Mouse (Mus musculus) CH12.LX (cell line): ENCODE measurements around the gene Nkd1. TPM values are rescaled to one million over a fixed set of nuclear protein-coding genes. Genes with fewer than 3 reads are reported as not detected.

Source experiments
- DNase-seq: peaks from one replicate; pipeline ENCODE4 v3.0.0-alpha.2; 2013; ENCODE audit errors: extremely low read depth
- H3K27ac ChIP-seq: 2 replicates; pipeline ENCODE4 v1.5.1; 2012; ENCODE audit warnings: low read depth, mild to moderate bottlenecking, control low read depth, moderate library complexity; ENCODE audit not compliant: insufficient read depth
- H3K27me3 ChIP-seq: replicated peaks from 2 replicates; pipeline ENCODE3; 2012; ENCODE audit warnings: inconsistent platforms
- H3K36me3 ChIP-seq, 2 experiments: replicated peaks in 1 of 2; 2 replicates each; pipeline versions ENCODE3 to v1.6.1; 2012; ENCODE audit warnings: inconsistent platforms in 1 of 2, low read length in 1 of 2, mild to moderate bottlenecking in 1 of 2, mixed read lengths in 1 of 2, moderate library complexity in 1 of 2; ENCODE audit not compliant: control insufficient read depth in 1 of 2, insufficient read depth in 1 of 2
- H3K4me1 ChIP-seq, 2 experiments: 2 replicates each; pipeline ENCODE4 v1.6.1; 2012; ENCODE audit warnings: inconsistent platforms in 1 of 2, moderate library complexity in 1 of 2; ENCODE audit not compliant: insufficient read depth in 2 of 2, control insufficient read depth in 1 of 2
- H3K4me2 ChIP-seq: 2 replicates; pipeline ENCODE4 v1.6.1; 2012; ENCODE audit warnings: low read depth, mild to moderate bottlenecking, control low read depth; ENCODE audit not compliant: poor library complexity, insufficient read depth, severe bottlenecking
- H3K4me3 ChIP-seq, 3 experiments: fragments of 150-350 bp in 1 of 3; sonication (generic) in 1 of 3; replicated peaks in 1 of 3; 2 replicates each; pipeline versions ENCODE3 to v1.5.1; 2011 to 2012; ENCODE audit warnings: low read depth in 2 of 3, low read length in 2 of 3, mild to moderate bottlenecking in 2 of 3, moderate library complexity in 2 of 3, control low read depth in 1 of 3, improper control_type of control experiment in 1 of 3, inconsistent platforms in 1 of 3, mixed read lengths in 1 of 3; ENCODE audit not compliant: poor library complexity in 1 of 3
- H3K79me2 ChIP-seq: replicated peaks from 2 replicates; pipeline ENCODE4 v1.6.1; 2012; ENCODE audit warnings: mild to moderate bottlenecking, moderate library complexity; ENCODE audit not compliant: control insufficient read depth, poor library complexity, insufficient read depth, severe bottlenecking; ENCODE audit errors: extremely low read depth
- H3K9ac ChIP-seq: 2 replicates; pipeline ENCODE4 v1.6.1; 2012; ENCODE audit warnings: low read depth, mild to moderate bottlenecking, control low read depth, moderate library complexity; ENCODE audit not compliant: insufficient read depth
- H3K9me3 ChIP-seq: replicated peaks from 2 replicates; pipeline ENCODE3; 2012; ENCODE audit warnings: low read length, inconsistent platforms, mixed read lengths
- CHD1 ChIP-seq: IDR thresholded peaks from 2 replicates; pipeline ENCODE4 v1.6.1; 2012; ENCODE audit warnings: low read depth, low read length, improper control_type of control experiment, inconsistent platforms
- E2F4 ChIP-seq: IDR thresholded peaks from 2 replicates; pipeline ENCODE4 v1.6.1; 2011; ENCODE audit warnings: low read depth, low read length, improper control_type of control experiment; ENCODE audit not compliant: insufficient replicate concordance
- ELF1 ChIP-seq: IDR thresholded peaks from 2 replicates; pipeline ENCODE4 v1.6.1; 2014; ENCODE audit warnings: low read depth, mild to moderate bottlenecking, inconsistent platforms, low read length, improper control_type of control experiment
- GABPA ChIP-seq: IDR thresholded peaks from 2 replicates; pipeline ENCODE4 v1.6.1; 2012; ENCODE audit warnings: low read depth, low read length, improper control_type of control experiment, inconsistent platforms; ENCODE audit not compliant: insufficient replicate concordance
- HCFC1 ChIP-seq: IDR thresholded peaks from 2 replicates; pipeline ENCODE4 v1.6.1; 2012; ENCODE audit warnings: low read depth, mild to moderate bottlenecking, inconsistent platforms, low read length, improper control_type of control experiment
- MAFK ChIP-seq: IDR thresholded peaks from 2 replicates; pipeline ENCODE4 v1.6.1; 2011; ENCODE audit warnings: low read length, improper control_type of control experiment; ENCODE audit not compliant: insufficient replicate concordance
- MXI1 ChIP-seq: IDR thresholded peaks from 2 replicates; pipeline ENCODE4 v1.6.1; 2011; ENCODE audit warnings: mild to moderate bottlenecking, low read depth, low read length, improper control_type of control experiment
- NELFE ChIP-seq: IDR thresholded peaks from 2 replicates; pipeline ENCODE4 v1.6.1; 2011; ENCODE audit warnings: low read depth, low read length, improper control_type of control experiment
- NRF1 ChIP-seq: IDR thresholded peaks from 2 replicates; pipeline ENCODE4 v1.6.1; 2014; ENCODE audit warnings: low read depth, mild to moderate bottlenecking, inconsistent platforms, low read length, improper control_type of control experiment, moderate library complexity
- ZMIZ1 ChIP-seq: IDR thresholded peaks from 2 replicates; pipeline ENCODE4 v1.6.1; 2012; ENCODE audit warnings: low read depth, mild to moderate bottlenecking, inconsistent platforms, low read length, improper control_type of control experiment
- dilution Hi-C: fragments of 300-500 bp; cut with MboI; formaldehyde crosslinking; loops from 2 replicates; pipeline ENCODE4 v1.14.3; 2020; ENCODE audit warnings: low sequenced_read_pairs; ENCODE audit not compliant: extremely low pct_unique_long_range_greater_than_20kb, extremely low pct_ligation_motif_present
- in situ Hi-C: fragments of 300-500 bp; cut with MboI; formaldehyde crosslinking; loops from 3 replicates; pipeline ENCODE4 v1.14.3; 2019; ENCODE audit warnings: low sequenced_read_pairs, low pct_ligation_motif_present, low pct_unique_long_range_greater_than_20kb, mixed read lengths
- polyA plus RNA-seq: library from polyadenylated mRNA; unstranded; fragments of >175 nt; gene quantifications from 2 replicates; pipeline ENCODE4 v1.2.1, GENCODE M21; 2012; ENCODE audit warnings: low read depth; ENCODE audit not compliant: insufficient read length
- total RNA-seq, 2 experiments: library from RNA; depleted of rRNA; stranded (reverse); fragments of 300-350 nt in 1 of 2; fragments of >200 nt in 1 of 2; gene quantifications; 2 replicates each; pipeline ENCODE4 v1.2.3; 2012 to 2014

The Nkd1 gene
- total and polyA plus RNA-seq, 3 experiments, result 0.24 to 0.67 (median 0.30) TPM

- Histone ChIP-seq H3K9me3 (peaks cover 4% of the 10 kb centered on the region), H3K79me2 (no peaks in the 10 kb centered on the region), H3K4me2 (no peak overlapping the region), H3K27me3 (peaks cover 21% of the 10 kb centered on the region), H3K9ac (no peak overlapping the region)
- no peak for TF ChIP-seq ZMIZ1
- no peak for TF ChIP-seq NELFE
- TF ChIP-seq MXI1, result no peak
- TF ChIP-seq CHD1, result no peak
- TF ChIP-seq NRF1, result no peak
- TF ChIP-seq HCFC1, result no peak
- TF ChIP-seq, all 38 proteins: peak for 0
- Histone ChIP-seq H3K4me3 (no peak overlapping the region), H3K4me1 (peaks cover 3% of the 10 kb centered on the region in 2 experiments; a peak in 2 of 4 replicates), H3K36me3 (no peaks in the 10 kb centered on the region), H3K27ac (no peak overlapping the region)
- dilution Hi-C loops (no loop called here), in situ Hi-C loops (no loop called here)
- DNase-seq, result no peak
Observed at GRCm38 (mm10) chr8:88488391-88488829, 32.7 kb upstream of the Nkd1 start.

DNA sequence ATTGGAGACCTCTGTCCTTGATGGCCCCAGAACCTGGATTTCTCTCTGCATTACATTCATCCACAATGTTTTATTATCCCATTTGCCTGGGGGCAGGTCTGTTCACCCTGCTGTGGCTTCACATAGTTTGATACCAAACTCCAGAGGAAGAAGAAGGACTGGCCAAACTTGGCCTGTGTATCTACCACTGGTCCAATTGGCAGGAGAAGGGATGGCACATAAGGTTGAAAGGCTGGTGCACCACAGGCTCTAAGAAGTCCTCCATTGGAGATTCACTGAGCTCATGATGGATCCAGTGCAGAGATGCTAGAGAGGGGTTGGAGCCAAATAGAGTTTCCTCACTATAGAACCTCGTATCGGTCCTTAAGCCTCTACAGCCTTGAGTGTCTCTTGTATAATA lies 27.1 kb upstream of the Nkd1 start:
- Histone ChIP-seq H3K36me3 (no peaks in the 10 kb centered on the region), H3K79me2 (no peaks in the 10 kb centered on the region), H3K9me3 (peaks cover 4% of the 10 kb centered on the region), H3K27me3 (peaks cover 7% of the 10 kb centered on the region), H3K4me1 (peaks cover 0 to 9% of the 10 kb centered on the region in 2 experiments; a peak in 2 of 4 replicates), H3K4me3 (no peak overlapping the region), H3K9ac (no peak overlapping the region), H3K27ac (no peak overlapping the region), H3K4me2 (no peak overlapping the region)
- DNase-seq, result no peak
- in situ Hi-C loops, result no loop called here
- TF ChIP-seq MAFK (no peak), E2F4 (no peak), ELF1 (no peak), GABPA (no peak)
- dilution Hi-C loops, result no loop called here

DNA sequence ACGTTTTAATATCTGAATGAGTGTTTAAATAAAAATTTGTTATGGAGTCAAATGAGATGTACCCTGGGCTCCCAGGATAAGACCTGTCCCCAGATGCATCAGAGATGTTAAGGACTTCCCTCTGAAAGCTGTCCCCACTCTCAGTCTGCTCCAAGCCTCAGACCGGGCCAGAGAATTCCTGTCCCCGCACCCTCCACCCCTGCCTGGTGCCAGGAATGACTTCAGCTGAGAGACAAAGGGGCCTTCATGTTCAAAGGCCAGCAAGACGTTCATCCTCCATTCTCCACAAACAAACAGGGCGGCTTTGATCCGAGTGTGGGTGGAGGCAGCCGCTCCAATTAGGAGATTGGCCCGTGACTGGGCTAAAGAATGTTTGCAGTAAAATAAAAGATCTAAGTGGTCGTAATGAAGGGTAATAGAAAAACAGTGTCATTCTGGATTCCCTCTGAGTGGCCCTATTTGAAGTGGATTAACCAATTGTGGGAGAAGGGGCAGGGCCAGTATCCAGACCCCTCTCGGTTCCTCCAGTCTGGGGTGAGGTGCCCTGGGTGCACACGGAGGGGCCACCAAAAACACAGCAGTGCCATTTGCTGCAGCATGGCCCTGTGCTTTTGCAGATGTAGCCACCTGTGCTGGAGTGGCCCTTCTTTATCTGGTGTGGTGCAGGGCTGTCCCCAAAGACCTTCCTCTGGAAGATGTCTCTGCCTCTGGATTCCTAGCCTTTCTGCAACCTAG lies 25.9 kb upstream of the Nkd1 start:
- in situ Hi-C loops (no loop called here), dilution Hi-C loops (no loop called here)
- TF ChIP-seq GABPA, result no peak
- TF ChIP-seq ELF1, result no peak
- Histone ChIP-seq H3K4me2 (no peak overlapping the region), H3K27me3 (peaks cover 6% of the 10 kb centered on the region), H3K79me2 (no peaks in the 10 kb centered on the region), H3K36me3 (no peaks in the 10 kb centered on the region), H3K27ac (no peak overlapping the region), H3K9me3 (peaks cover 4% of the 10 kb centered on the region), H3K9ac (no peak overlapping the region), H3K4me1 (peaks cover 0 to 6% of the 10 kb centered on the region in 2 experiments; a peak in 1 of 4 replicates), H3K4me3 (no peak overlapping the region)
- no peak for DNase-seq
